Mouse (Mus musculus): ENCODE data around the gene Fam170b. TPM values are rescaled to one million over a fixed set of nuclear protein-coding genes. Genes with fewer than 3 reads are reported as not detected.

The Fam170b gene
- 0.18 TPM in 1 of 2 replicates, not detected in the other for polyA plus RNA-seq (2012; ENCODE audit: low replicate concordance)

GRCm38 (mm10) chr14:32833847-32834246 lies at the start of gene Fam170b:
Fam170b (plus strand) TSS chr14:32833962.

GRCm38 (mm10) chr14:32785556-32786130 lies 48.1 kb upstream of the Fam170b start, which contains the start of gene Tmem273:
Tmem273 (plus strand) TSS chr14:32785963.

GRCm38 (mm10) chr14:32856681-32857328 lies 23.0 kb downstream of the Fam170b start, which contains the start of gene Vstm4:
Vstm4 (plus strand) TSS chr14:32856756.

Other genes with a start within 250 kb of the Fam170b start
- not detected in 2 replicates for gene Prrxl1, start 234.6 kb upstream of the Fam170b start, polyA plus RNA-seq (2012; ENCODE audit: low replicate concordance)
- 0.74 and 1.2 TPM in 2 replicates for gene 3425401B19Rik, start 148.7 kb upstream of the Fam170b start, polyA plus RNA-seq (2012; ENCODE audit: low replicate concordance)
- 0.24 and 2.3 TPM in 2 replicates for gene Tmem273, start 48.0 kb upstream of the Fam170b start, polyA plus RNA-seq (2012; ENCODE audit: low replicate concordance)
- 0.87 and 1.9 TPM in 2 replicates for gene Vstm4, start 22.8 kb downstream of the Fam170b start, polyA plus RNA-seq (2012; ENCODE audit: low replicate concordance)
- gene Lrrc18, start 157.4 kb downstream of the Fam170b start, polyA plus RNA-seq (2012; ENCODE audit: low replicate concordance) = not detected in 2 replicates

Measured in hematopoietic multipotent progenitor cell, adult 10-12 weeks (in vitro differentiated cells).